Mouse (Mus musculus): ENCODE results near the gene Pi4ka. TPM values are rescaled to one million over a fixed set of nuclear protein-coding genes. Genes with fewer than 3 reads are reported as not detected.
A peak's percentile ranks its signal among the peaks of the same experiment; 100 is the strongest.

Pi4ka gene
- total and polyA plus RNA-seq, 2 experiments from 2014 or later: 46.5 to 135 TPM

- Histone ChIP-seq H3K4me3 (ENCODE audit: low read depth, low read length) (no peak overlapping the region), H3K4me2 (ENCODE audit: low read depth, low read length, poor library complexity, severe bottlenecking) (no peak overlapping the region), H3K36me3 (ENCODE audit: insufficient read depth, low read length) (peaks cover 17% of the 10 kb centered on the region), H3K27ac (ENCODE audit: low read depth, low read length) (no peak overlapping the region), H3K27me3 (ENCODE audit: insufficient read depth, low read length) (no peaks in the 10 kb centered on the region), H3K9ac (replicated peaks; ENCODE audit: low read length, poor library complexity, severe bottlenecking) (no peak overlapping the region), H3K9me3 (ENCODE audit: low read length) (no peaks in the 10 kb centered on the region), H3K4me1 (ENCODE audit: insufficient read depth, low read length) (no peaks in the 10 kb centered on the region)
- ATAC-seq (ENCODE audit: low FRiP score): no peak
- WGBS: 92% methylated on average over 5 of the region's 5 CpGs
- no peak for TF ChIP-seq CTCF (IDR thresholded peaks at IDR 0.05)
- DNase-seq (ENCODE audit: low spot score): no peak
Observed at GRCm38 (mm10) chr16:17331855-17332254, 74.3 kb downstream of the Pi4ka start.

GRCm38 (mm10) chr16:17331116-17331515 lies 75.0 kb downstream of the Pi4ka start, which contains the start of gene Serpind1:
Gene Serpind1 (plus strand): TSS chr16:17331371.
- ATAC-seq (ENCODE audit: low FRiP score) (no peak), DNase-seq (ENCODE audit: low spot score) (no peak)
- no peaks in the 10 kb centered on the region for H3K4me1 ChIP-seq (ENCODE audit: insufficient read depth, low read length)
- H3K36me3 ChIP-seq (ENCODE audit: insufficient read depth, low read length): peaks cover 13% of the 10 kb centered on the region
- H3K27ac ChIP-seq (ENCODE audit: low read depth, low read length): no peak within 1 kb of the TSS
- 72% methylated on average over 2 of the region's 2 CpGs for WGBS
- no peaks in the 10 kb centered on the region for H3K27me3 ChIP-seq (ENCODE audit: insufficient read depth, low read length)
- TF ChIP-seq CTCF (IDR thresholded peaks at IDR 0.05): no peak
- H3K4me2 ChIP-seq (ENCODE audit: low read depth, low read length, poor library complexity, severe bottlenecking): no peak within 1 kb of the TSS
- no peaks in the 10 kb centered on the region for H3K9me3 ChIP-seq (ENCODE audit: low read length)
- H3K4me3 ChIP-seq (ENCODE audit: low read depth, low read length): no peak within 1 kb of the TSS
- no peak within 1 kb of the TSS for H3K9ac ChIP-seq (replicated peaks; ENCODE audit: low read length, poor library complexity, severe bottlenecking)

- Histone ChIP-seq H3K4me2 (ENCODE audit: low read depth, low read length, poor library complexity, severe bottlenecking) (no peak overlapping the region), H3K9ac (replicated peaks; ENCODE audit: low read length, poor library complexity, severe bottlenecking) (no peak overlapping the region), H3K4me1 (ENCODE audit: insufficient read depth, low read length) (no peaks in the 10 kb centered on the region), H3K27me3 (ENCODE audit: insufficient read depth, low read length) (no peaks in the 10 kb centered on the region), H3K27ac (ENCODE audit: low read depth, low read length) (no peak overlapping the region), H3K9me3 (ENCODE audit: low read length) (no peaks in the 10 kb centered on the region), H3K4me3 (ENCODE audit: low read depth, low read length) (no peak overlapping the region), H3K36me3 (ENCODE audit: insufficient read depth, low read length) (peaks cover 18% of the 10 kb centered on the region)
- ATAC-seq (ENCODE audit: low FRiP score) (no peak), DNase-seq (ENCODE audit: low spot score) (no peak)
- WGBS: 89% methylated on average over 1 of the region's 1 CpGs
- TF ChIP-seq CTCF (IDR thresholded peaks at IDR 0.05): no peak
Observed at GRCm38 (mm10) chr16:17329848-17330570, 76.1 kb downstream of the Pi4ka start.

GRCm38 (mm10) chr16:17326064-17326463 lies 80.0 kb downstream of the Pi4ka start:
- Histone ChIP-seq H3K4me2 (ENCODE audit: low read depth, low read length, poor library complexity, severe bottlenecking) (no peak overlapping the region), H3K4me3 (ENCODE audit: low read depth, low read length) (no peak overlapping the region), H3K36me3 (ENCODE audit: insufficient read depth, low read length) (peaks cover 40% of the 10 kb centered on the region), H3K4me1 (ENCODE audit: insufficient read depth, low read length) (no peaks in the 10 kb centered on the region), H3K9me3 (ENCODE audit: low read length) (no peaks in the 10 kb centered on the region), H3K9ac (replicated peaks; ENCODE audit: low read length, poor library complexity, severe bottlenecking) (no peak overlapping the region), H3K27ac (ENCODE audit: low read depth, low read length) (no peak overlapping the region), H3K27me3 (ENCODE audit: insufficient read depth, low read length) (no peaks in the 10 kb centered on the region)
- 81% methylated on average over 2 of the region's 2 CpGs for WGBS
- DNase-seq (ENCODE audit: low spot score) (peak; percentile 27), ATAC-seq (ENCODE audit: low FRiP score) (no peak)
- no peak for TF ChIP-seq CTCF (IDR thresholded peaks at IDR 0.05)

GRCm38 (mm10) chr16:17324745-17325144 lies 81.4 kb downstream of the Pi4ka start:
- Histone ChIP-seq H3K27ac (ENCODE audit: low read depth, low read length) (no peak overlapping the region), H3K4me2 (ENCODE audit: low read depth, low read length, poor library complexity, severe bottlenecking) (no peak overlapping the region), H3K27me3 (ENCODE audit: insufficient read depth, low read length) (no peaks in the 10 kb centered on the region), H3K36me3 (ENCODE audit: insufficient read depth, low read length) (peaks cover 37% of the 10 kb centered on the region), H3K9me3 (ENCODE audit: low read length) (no peaks in the 10 kb centered on the region), H3K9ac (replicated peaks; ENCODE audit: low read length, poor library complexity, severe bottlenecking) (no peak overlapping the region), H3K4me1 (ENCODE audit: insufficient read depth, low read length) (no peaks in the 10 kb centered on the region), H3K4me3 (ENCODE audit: low read depth, low read length) (no peak overlapping the region)
- no peak for ATAC-seq (ENCODE audit: low FRiP score)
- WGBS: 90% methylated on average over 5 of the region's 5 CpGs
- no peak for DNase-seq (ENCODE audit: low spot score)
- no peak for TF ChIP-seq CTCF (IDR thresholded peaks at IDR 0.05)

GRCm38 (mm10) chr16:17321481-17321880 lies 84.6 kb downstream of the Pi4ka start:
- H3K27ac ChIP-seq (ENCODE audit: low read depth, low read length): no peak overlapping the region
- no peak overlapping the region for H3K4me2 ChIP-seq (ENCODE audit: low read depth, low read length, poor library complexity, severe bottlenecking)
- ATAC-seq (ENCODE audit: low FRiP score): no peak
- H3K9ac ChIP-seq (replicated peaks; ENCODE audit: low read length, poor library complexity, severe bottlenecking): no peak overlapping the region
- H3K9me3 ChIP-seq (ENCODE audit: low read length): no peaks in the 10 kb centered on the region
- H3K4me3 ChIP-seq (ENCODE audit: low read depth, low read length): no peak overlapping the region
- DNase-seq (ENCODE audit: low spot score): peak; percentile 8
- WGBS: 75% methylated on average over 5 of the region's 5 CpGs
- H3K4me1 ChIP-seq (ENCODE audit: insufficient read depth, low read length): no peaks in the 10 kb centered on the region
- TF ChIP-seq CTCF (IDR thresholded peaks at IDR 0.05): no peak
- H3K36me3 ChIP-seq (ENCODE audit: insufficient read depth, low read length): peaks cover 57% of the 10 kb centered on the region
- no peaks in the 10 kb centered on the region for H3K27me3 ChIP-seq (ENCODE audit: insufficient read depth, low read length)

Data from midbrain, postnatal 0 days (tissue).